Mouse (Mus musculus) small intestine, adult 2 months (tissue): ENCODE measurements at regions not wholly inside any gene's neighbourhood (a gene's known extent, or its start where the extent isn't known, plus 50 kb on each side); places are given as distances from the start of the nearest gene placed in this dataset.

Experiments used
- CTCF ChIP-seq: fragments of 200-500 bp; IDR thresholded peaks from 2 replicates; pipeline ENCODE4 v1.5.1; 2012; ENCODE audit warnings: low read depth, mild to moderate bottlenecking, control low read depth, inconsistent platforms, low read length, moderate library complexity, mixed read lengths; ENCODE audit not compliant: insufficient replicate concordance, insufficient read length; ENCODE audit errors: extremely low read depth
- POLR2A ChIP-seq: fragments of 200-500 bp; IDR thresholded peaks from 2 replicates; pipeline ENCODE4 v1.6.1; 2012; ENCODE audit warnings: low read depth, mild to moderate bottlenecking, control low read depth, inconsistent platforms, low read length, moderate library complexity

DNA sequence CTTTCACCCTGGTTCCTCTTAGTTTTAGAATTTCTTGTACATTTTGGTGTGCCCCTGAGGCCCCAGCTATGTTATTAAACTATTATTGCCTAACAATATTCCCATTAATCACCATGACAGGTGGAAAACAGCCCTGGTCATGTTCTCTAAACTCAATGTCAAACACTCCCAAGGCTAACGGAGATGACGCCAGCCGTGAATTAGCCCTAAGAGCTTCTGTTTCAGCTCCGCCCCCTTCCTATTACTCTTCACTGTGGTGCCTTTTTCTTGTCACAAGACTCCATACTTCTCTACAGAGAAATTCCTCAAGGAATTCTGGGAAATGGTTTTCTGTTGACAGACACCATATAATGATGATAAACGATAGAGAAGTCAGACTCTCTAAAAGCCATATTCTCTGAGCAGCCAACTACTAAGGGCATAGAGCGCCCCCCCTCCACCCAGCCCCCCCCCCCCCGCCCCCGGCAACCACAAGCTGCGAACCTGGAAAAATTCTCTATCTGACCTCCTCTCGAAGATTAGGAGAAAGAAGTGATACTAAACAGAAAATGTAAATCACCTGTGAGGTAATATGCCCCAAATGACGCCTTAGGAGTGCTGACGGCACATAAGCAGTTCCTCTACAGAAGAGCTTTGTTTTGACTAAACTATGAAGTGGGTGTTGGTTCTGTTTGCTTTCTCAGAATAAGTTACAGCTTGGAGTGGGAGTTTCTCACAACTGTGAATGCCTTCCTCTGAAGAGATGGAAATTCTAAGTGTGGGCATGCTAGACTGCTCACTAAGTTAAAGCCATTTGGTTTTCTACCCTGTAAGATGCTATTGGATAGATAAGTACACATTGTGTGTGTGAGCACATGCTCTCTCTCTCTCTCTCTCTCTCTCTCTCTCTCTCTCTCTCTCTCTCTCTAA is 76.8 kb upstream of the Sfrp2 start:
- TF ChIP-seq POLR2A, result no peak
- TF ChIP-seq CTCF, result no peak
